Mouse (Mus musculus) layer of hippocampus, adult 18-20 months (tissue): ENCODE measurements at regions not wholly inside any gene's neighbourhood (a gene's known extent, or its start where the extent isn't known, plus 50 kb on each side); places are given as distances from the start of the nearest gene placed in this dataset.

Experiments
- DNase-seq, 2 experiments: peaks; one replicate each; pipeline ENCODE4 v3.0.0; 2022; ENCODE audit warnings: low spot score in 2 of 2

GRCm38 (mm10) chr8:25463532-25463931, 639.4 kb upstream of the Adam5 start:
- DNase-seq: peak in 1 of 2 experiments; percentile 42

- no peak for DNase-seq
Observed at GRCm38 (mm10) chr8:25462492-25462891, 638.3 kb upstream of the Adam5 start.

- DNase-seq: no peak
Observed at GRCm38 (mm10) chr8:25455644-25456043, 631.5 kb upstream of the Adam5 start.

GRCm38 (mm10) chr8:25454972-25455371, 630.8 kb upstream of the Adam5 start:
- no peak for DNase-seq

GRCm38 (mm10) chr8:25453826-25454225, 629.7 kb upstream of the Adam5 start:
- no peak for DNase-seq

- DNase-seq: no peak
Observed at GRCm38 (mm10) chr8:25450544-25450943, 626.4 kb upstream of the Adam5 start.

- no peak for DNase-seq
Observed at GRCm38 (mm10) chr8:25449590-25449989, 625.4 kb upstream of the Adam5 start.

GRCm38 (mm10) chr8:25447900-25448299, 623.7 kb upstream of the Adam5 start:
- no peak for DNase-seq

GRCm38 (mm10) chr8:25445968-25446367, 621.8 kb upstream of the Adam5 start:
- DNase-seq: no peak

GRCm38 (mm10) chr8:25445054-25445453, 620.9 kb upstream of the Adam5 start:
- no peak for DNase-seq

GRCm38 (mm10) chr8:25443552-25443951, 619.4 kb upstream of the Adam5 start:
- DNase-seq: peak in 1 of 2 experiments; percentile 12

- no peak for DNase-seq
Observed at GRCm38 (mm10) chr8:25441057-25441441, 616.9 kb upstream of the Adam5 start.

GRCm38 (mm10) chr8:25440391-25441056, 616.4 kb upstream of the Adam5 start:
- DNase-seq: peak; percentile 34 to 69

- DNase-seq: peak in 1 of 2 experiments; percentile 9
Observed at GRCm38 (mm10) chr8:25439971-25440370, 615.8 kb upstream of the Adam5 start.

GRCm38 (mm10) chr8:25438021-25438620, 614.0 kb upstream of the Adam5 start:
- no peak for DNase-seq

- DNase-seq: no peak
Observed at GRCm38 (mm10) chr8:25437178-25437577, 613.0 kb upstream of the Adam5 start.

- no peak for DNase-seq
Observed at GRCm38 (mm10) chr8:25430552-25430951, 606.4 kb upstream of the Adam5 start.

- no peak for DNase-seq
Observed at GRCm38 (mm10) chr8:25429846-25430482, 605.8 kb upstream of the Adam5 start.

- no peak for DNase-seq
Observed at GRCm38 (mm10) chr8:25428761-25429160, 604.6 kb upstream of the Adam5 start.

- no peak for DNase-seq
Observed at GRCm38 (mm10) chr8:25426207-25426606, 602.0 kb upstream of the Adam5 start.

- DNase-seq: no peak
Observed at GRCm38 (mm10) chr8:25421478-25421877, 597.3 kb upstream of the Adam5 start.

GRCm38 (mm10) chr8:25410536-25410935, 586.4 kb upstream of the Adam5 start:
- DNase-seq: no peak

GRCm38 (mm10) chr8:25407862-25408261, 583.7 kb upstream of the Adam5 start:
- DNase-seq: no peak
